Mouse (Mus musculus) megakaryocyte, embryonic 14.5 days (primary cell): ENCODE results near the gene B3gnt6. TPM values are rescaled to one million over a fixed set of nuclear protein-coding genes. Genes with fewer than 3 reads are reported as not detected.

Experiments
- H3K27me3 ChIP-seq: replicated peaks from 2 replicates; pipeline ENCODE3; 2012; ENCODE audit warnings: inconsistent platforms
- H3K36me3 ChIP-seq: replicated peaks from 2 replicates; pipeline ENCODE3; 2012; ENCODE audit warnings: low read length, inconsistent platforms, mixed read lengths
- H3K4me1 ChIP-seq: 2 replicates; pipeline ENCODE4 v1.6.1; 2012; ENCODE audit warnings: inconsistent platforms
- H3K4me3 ChIP-seq: replicated peaks from 2 replicates; pipeline ENCODE3; 2012; ENCODE audit warnings: moderate library complexity, mild to moderate bottlenecking, inconsistent platforms
- H3K9me3 ChIP-seq: 2 replicates; pipeline ENCODE4 v1.6.1; 2012; ENCODE audit warnings: inconsistent platforms
- FLI1 ChIP-seq: IDR thresholded peaks from 2 replicates; pipeline ENCODE4 v1.6.1; 2012; ENCODE audit warnings: low read length, inconsistent platforms, mixed read lengths
- GATA1 ChIP-seq: IDR thresholded peaks from 3 replicates; pipeline ENCODE4 v1.6.1; 2012; ENCODE audit warnings: mixed read lengths, low read length, inconsistent platforms, borderline replicate concordance
- polyA plus RNA-seq: library from polyadenylated mRNA; stranded (reverse); fragments of >175 nt; gene quantifications from 2 replicates; pipeline ENCODE4 v1.2.3, GENCODE M21; 2012; ENCODE audit warnings: low replicate concordance; ENCODE audit not compliant: insufficient read depth

B3gnt6 gene
- polyA plus RNA-seq, 1 experiment: not detected

DNA sequence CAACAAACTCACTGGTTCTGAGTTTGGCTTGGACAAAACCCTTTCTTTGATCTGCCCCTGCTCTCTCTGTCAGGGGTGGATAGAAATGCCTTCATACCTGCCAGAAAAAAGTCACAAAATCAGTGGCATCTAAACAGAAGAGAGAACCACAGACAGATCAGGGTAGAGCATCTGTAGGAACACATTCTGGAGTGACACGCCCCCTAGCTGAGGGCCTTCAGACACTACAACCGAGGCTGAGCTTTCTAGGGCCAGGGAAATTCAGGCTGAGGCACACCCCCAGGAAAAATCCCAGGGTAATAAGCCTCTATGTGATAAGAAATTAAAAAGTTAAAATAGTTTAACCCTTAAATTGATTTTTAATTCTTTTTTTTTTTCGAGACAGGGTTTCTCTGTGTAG, 45.9 kb downstream of the B3gnt6 start:
- peaks cover 92% of the 10 kb centered on the region for H3K4me1 ChIP-seq
- TF ChIP-seq GATA1: no peak
- H3K27me3 ChIP-seq: no peaks in the 10 kb centered on the region
- peaks cover 66% of the 10 kb centered on the region for H3K36me3 ChIP-seq
- no peak overlapping the region for H3K4me3 ChIP-seq
- H3K9me3 ChIP-seq: no peaks in the 10 kb centered on the region

GRCm38 (mm10) chr7:98152400-98152799, 46.9 kb downstream of the B3gnt6 start:
- H3K9me3 ChIP-seq: no peaks in the 10 kb centered on the region
- TF ChIP-seq FLI1: no peak
- TF ChIP-seq GATA1: no peak
- H3K4me1 ChIP-seq: peaks cover 87% of the 10 kb centered on the region
- H3K27me3 ChIP-seq: no peaks in the 10 kb centered on the region
- peaks cover 76% of the 10 kb centered on the region for H3K36me3 ChIP-seq
- no peak overlapping the region for H3K4me3 ChIP-seq

GRCm38 (mm10) chr7:98150525-98150924, 48.8 kb downstream of the B3gnt6 start:
- peaks cover 76% of the 10 kb centered on the region for H3K4me1 ChIP-seq
- no peaks in the 10 kb centered on the region for H3K9me3 ChIP-seq
- H3K36me3 ChIP-seq: peaks cover 87% of the 10 kb centered on the region
- H3K27me3 ChIP-seq: no peaks in the 10 kb centered on the region
- TF ChIP-seq GATA1 (no peak), FLI1 (no peak)
- no peak overlapping the region for H3K4me3 ChIP-seq

DNA sequence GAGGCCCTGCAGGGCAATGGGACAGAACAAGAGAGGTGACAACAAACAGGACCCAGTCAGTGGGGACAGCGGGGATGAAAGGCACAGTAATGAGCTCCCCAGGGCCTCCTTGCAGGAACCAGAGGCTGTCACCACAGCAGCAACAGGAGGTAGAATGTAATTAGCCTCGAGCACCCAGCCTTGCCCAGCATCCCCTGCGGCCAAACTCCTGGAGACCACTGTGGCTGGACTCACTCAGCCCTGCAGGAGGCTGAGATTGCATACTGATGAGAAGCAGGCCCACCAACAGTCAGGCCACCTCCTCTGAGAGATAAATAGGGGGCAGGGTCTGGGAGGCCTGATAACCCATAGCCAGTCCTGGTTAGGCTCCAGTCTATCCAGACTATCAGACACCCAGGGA, 49.5 kb downstream of the B3gnt6 start:
- TF ChIP-seq FLI1 (no peak), GATA1 (no peak)
- peaks cover 93% of the 10 kb centered on the region for H3K36me3 ChIP-seq
- H3K27me3 ChIP-seq: no peaks in the 10 kb centered on the region

GRCm38 (mm10) chr7:98148721-98149407, 50.4 kb downstream of the B3gnt6 start:
- TF ChIP-seq FLI1: no peak
- no peak for TF ChIP-seq GATA1
- peaks cover 94% of the 10 kb centered on the region for H3K36me3 ChIP-seq
- H3K9me3 ChIP-seq: no peaks in the 10 kb centered on the region
- H3K4me1 ChIP-seq: peaks cover 76% of the 10 kb centered on the region
- H3K4me3 ChIP-seq: no peak overlapping the region
- no peaks in the 10 kb centered on the region for H3K27me3 ChIP-seq

More for the DNA sequence above, 49.5 kb downstream of the B3gnt6 start:
- no peak overlapping the region for H3K4me3 ChIP-seq
- H3K9me3 ChIP-seq: no peaks in the 10 kb centered on the region
- H3K4me1 ChIP-seq: peaks cover 76% of the 10 kb centered on the region

DNA sequence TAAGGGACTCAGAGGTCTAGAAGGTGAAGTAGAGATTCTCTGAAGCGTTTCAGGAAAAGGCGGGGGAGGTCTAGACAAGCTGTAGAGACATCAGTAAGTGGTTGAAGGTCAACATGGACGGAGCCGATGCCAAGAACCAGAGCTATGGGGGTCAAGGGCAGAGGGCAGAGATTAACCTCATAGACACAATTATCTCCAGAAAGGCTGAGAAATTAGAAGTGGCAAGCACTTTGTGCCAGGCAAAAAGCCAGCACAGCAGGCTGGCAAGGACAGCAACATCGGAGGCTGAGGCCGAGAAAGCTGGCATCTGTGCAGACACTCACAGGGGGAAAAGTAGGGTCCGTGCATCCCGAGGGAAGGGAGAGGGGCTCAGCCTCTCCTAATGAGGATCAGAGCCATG, 51.5 kb downstream of the B3gnt6 start:
- peaks cover 97% of the 10 kb centered on the region for H3K36me3 ChIP-seq
- H3K4me3 ChIP-seq: no peak overlapping the region
- H3K9me3 ChIP-seq: no peaks in the 10 kb centered on the region
- H3K4me1 ChIP-seq: peaks cover 78% of the 10 kb centered on the region
- no peak for TF ChIP-seq GATA1
- TF ChIP-seq FLI1: no peak
- peaks cover 3% of the 10 kb centered on the region for H3K27me3 ChIP-seq

DNA sequence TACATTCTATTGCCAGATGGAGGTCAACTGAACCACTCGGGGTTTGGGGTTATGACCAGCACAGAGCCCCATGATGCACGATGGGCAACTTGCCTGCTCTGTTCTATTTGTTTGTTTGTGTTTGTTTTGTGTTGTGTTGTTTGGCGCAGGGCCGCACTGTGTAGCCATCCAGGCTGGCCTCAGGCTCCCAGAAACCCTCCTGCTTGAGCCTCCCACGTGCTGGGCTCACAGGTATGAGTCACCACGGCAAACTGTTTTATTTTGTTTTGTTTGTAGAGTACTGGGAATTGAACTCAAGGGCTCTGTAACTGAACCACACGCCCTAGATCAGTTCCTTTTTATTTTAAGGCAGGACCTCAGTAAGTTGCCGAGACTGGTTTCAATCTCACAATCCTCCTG, 52.8 kb downstream of the B3gnt6 start:
- Histone ChIP-seq H3K4me1 (peaks cover 78% of the 10 kb centered on the region), H3K9me3 (no peaks in the 10 kb centered on the region), H3K4me3 (no peak overlapping the region), H3K36me3 (peaks cover 97% of the 10 kb centered on the region), H3K27me3 (peaks cover 3% of the 10 kb centered on the region)
- TF ChIP-seq GATA1 (no peak), FLI1 (no peak)

DNA sequence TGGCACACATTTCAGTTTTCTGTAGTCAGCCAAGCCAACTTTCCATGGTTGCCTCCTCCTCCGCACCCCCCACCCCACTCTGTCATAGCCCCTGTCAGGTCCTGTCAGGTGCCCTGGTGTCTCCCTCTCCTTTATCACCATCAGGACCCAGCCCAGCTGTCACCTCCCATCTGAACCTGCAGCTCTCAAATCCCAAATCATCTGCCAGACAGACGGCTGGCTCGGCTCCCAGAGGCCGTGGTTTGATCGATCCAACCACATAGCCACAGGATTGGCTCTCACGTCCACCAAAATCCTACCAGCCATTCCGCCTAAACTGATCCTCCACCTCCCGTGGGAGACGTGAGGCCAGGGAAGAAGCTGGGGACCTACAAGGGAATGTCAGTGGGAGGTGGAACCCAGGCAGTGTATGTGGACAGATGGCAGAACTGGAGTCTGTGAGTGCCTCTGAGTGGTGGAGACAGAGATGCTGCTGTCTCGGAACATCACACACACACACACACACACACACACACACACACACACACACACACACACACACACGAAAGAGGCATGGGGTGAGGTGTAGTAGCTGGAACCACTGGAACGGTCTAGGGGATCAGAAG, 53.3 kb downstream of the B3gnt6 start:
- Histone ChIP-seq H3K4me3 (no peak overlapping the region), H3K4me1 (peaks cover 78% of the 10 kb centered on the region), H3K27me3 (peaks cover 3% of the 10 kb centered on the region), H3K9me3 (no peaks in the 10 kb centered on the region), H3K36me3 (peaks cover 96% of the 10 kb centered on the region)
- TF ChIP-seq GATA1 (no peak), FLI1 (no peak)

- H3K9me3 ChIP-seq: no peaks in the 10 kb centered on the region
- no peak within 1 kb of the TSS for H3K4me3 ChIP-seq
- peaks cover 78% of the 10 kb centered on the region for H3K4me1 ChIP-seq
- TF ChIP-seq FLI1: no peak
- TF ChIP-seq GATA1: no peak
- H3K36me3 ChIP-seq: peaks cover 94% of the 10 kb centered on the region
- peaks cover 3% of the 10 kb centered on the region for H3K27me3 ChIP-seq
These were observed 53.9 kb downstream of the B3gnt6 start, which contains the start of gene Omp for GRCm38 (mm10) chr7:98145402-98145801. TSS of gene Omp (minus strand) at chr7:98145502.

- Histone ChIP-seq H3K4me3 (no peak overlapping the region), H3K27me3 (peaks cover 3% of the 10 kb centered on the region), H3K9me3 (no peaks in the 10 kb centered on the region), H3K36me3 (peaks cover 91% of the 10 kb centered on the region), H3K4me1 (peaks cover 78% of the 10 kb centered on the region)
- no peak for TF ChIP-seq FLI1
- no peak for TF ChIP-seq GATA1
These were observed 56.6 kb downstream of the B3gnt6 start for GRCm38 (mm10) chr7:98142648-98143047.

Other genes with a start within 250 kb of the B3gnt6 start
- gene Myo7a, start 80.0 kb downstream of the B3gnt6 start, polyA plus RNA-seq: 37.5 and 149 TPM in 2 replicates
- 0.29 TPM in 1 of 2 replicates, not detected in the other for gene Omp, start 54.0 kb downstream of the B3gnt6 start, polyA plus RNA-seq
- 38.7 and 73.9 TPM in 2 replicates for gene Capn5, start 21.2 kb downstream of the B3gnt6 start, polyA plus RNA-seq
- 1.2 TPM in 1 of 2 replicates, not detected in the other for gene Acer3, start 121.7 kb upstream of the B3gnt6 start, polyA plus RNA-seq
- gene Tsku, start 161.8 kb upstream of the B3gnt6 start, polyA plus RNA-seq: 1.2 TPM in 1 of 2 replicates, not detected in the other
- gene Gucy2d, start 240.9 kb upstream of the B3gnt6 start, polyA plus RNA-seq: not detected in 2 replicates